Mouse (Mus musculus) T-cell, adult 66 days (primary cell): Measurements from ENCODE around the gene Mical3. TPM values are rescaled to one million over a fixed set of nuclear protein-coding genes. Genes with fewer than 3 reads are reported as not detected.

Experiments
- total RNA-seq, 2 experiments: library from RNA; stranded (reverse); gene quantifications; 3 replicates in 1 of 2; 4 replicates in 1 of 2; pipeline ENCODE4 v1.2.4; 2023

The Mical3 gene
- 10 to 100 TPM; 34.3 to 37.0 TPM for total RNA-seq

GRCm38 (mm10) chr6:121130773-121131172 lies at the start of gene Mical3:
Gene Mical3, minus strand, starts transcription at chr6:121130999.

GRCm38 (mm10) chr6:120916074-120916971 lies 214.5 kb downstream of the Mical3 start, which contains the start of gene Bid:
Gene Bid, minus strand, starts transcription at chr6:120916853.

Other genes with a start within 250 kb of the Mical3 start
- 10 to 100 TPM; 26.5 to 28.0 TPM for gene Bid, start 214.1 kb downstream of the Mical3 start, total RNA-seq
- 10 to 100 TPM; 11.9 to 12.4 TPM for gene Pex26, start 52.7 kb upstream of the Mical3 start, total RNA-seq
- gene Tuba8, start 79.7 kb upstream of the Mical3 start, total RNA-seq, result under 1 TPM in 1 of 2 experiments, not detected in 1; 0.47 TPM
- 10 to 100 TPM; 21.0 to 31.8 TPM for gene Usp18, start 114.9 kb upstream of the Mical3 start, total RNA-seq
- gene Slc6a13, start 169.2 kb upstream of the Mical3 start, total RNA-seq, result not detected
- gene Slc6a12, start 212.1 kb upstream of the Mical3 start, total RNA-seq, result not detected